Mouse (Mus musculus) MEL (cell line): ENCODE data around the gene Egfr. TPM values are rescaled to one million over a fixed set of nuclear protein-coding genes. Genes with fewer than 3 reads are reported as not detected.

ENCODE experiments used
- DNase-seq: peaks from one replicate; pipeline ENCODE4 v3.0.0; 2011; ENCODE audit warnings: low read depth, low spot score
- H3K27ac ChIP-seq: 2 replicates; pipeline ENCODE4 v1.5.1; 2012; ENCODE audit warnings: low read depth, mild to moderate bottlenecking, control low read depth, low read length, moderate library complexity; ENCODE audit not compliant: control insufficient read depth
- H3K27me3 ChIP-seq, 2 experiments: fragments of 150-350 bp in 1 of 2; sonication (generic) in 1 of 2; 2 replicates each; pipeline ENCODE4 v1.6.1; 2012; ENCODE audit warnings: low read length in 2 of 2, mild to moderate bottlenecking in 2 of 2, improper control_type of control experiment in 1 of 2, moderate library complexity in 1 of 2; ENCODE audit not compliant: insufficient read depth in 2 of 2, control insufficient read depth in 1 of 2
- H3K36me3 ChIP-seq, 2 experiments: 2 replicates each; pipeline ENCODE4 v1.6.1; 2012 to 2014; ENCODE audit warnings: low read length in 2 of 2, improper control_type of control experiment in 1 of 2, inconsistent platforms in 1 of 2, mild to moderate bottlenecking in 1 of 2; ENCODE audit not compliant: insufficient read depth in 2 of 2, control insufficient read depth in 1 of 2
- H3K4me1 ChIP-seq, 2 experiments: fragments of 150-350 bp in 1 of 2; sonication (generic) in 1 of 2; 2 replicates each; pipeline ENCODE4 v1.6.1; 2012; ENCODE audit warnings: low read length in 2 of 2, improper control_type of control experiment in 1 of 2, mild to moderate bottlenecking in 1 of 2; ENCODE audit not compliant: insufficient read depth in 2 of 2, control insufficient read depth in 1 of 2
- H3K4me3 ChIP-seq, 2 experiments: fragments of 150-350 bp in 1 of 2; sonication (generic) in 1 of 2; 2 replicates each; pipeline ENCODE4 v1.5.1; 2012; ENCODE audit warnings: low read depth in 2 of 2, low read length in 2 of 2, mild to moderate bottlenecking in 2 of 2, moderate library complexity in 2 of 2, control low read depth in 1 of 2, improper control_type of control experiment in 1 of 2; ENCODE audit not compliant: control insufficient read depth in 1 of 2, insufficient read depth in 1 of 2
- H3K79me2 ChIP-seq: 2 replicates; pipeline ENCODE4 v1.6.1; 2012; ENCODE audit warnings: mild to moderate bottlenecking, low read length, moderate library complexity; ENCODE audit not compliant: control insufficient read depth, poor library complexity, insufficient read depth
- H3K9ac ChIP-seq: 2 replicates; pipeline ENCODE4 v1.6.1; 2012; ENCODE audit warnings: low read depth, mild to moderate bottlenecking, control low read depth, low read length, moderate library complexity; ENCODE audit not compliant: control insufficient read depth, poor library complexity, severe bottlenecking
- H3K9me3 ChIP-seq: fragments of 150-350 bp; sonication (generic); replicated peaks from 2 replicates; pipeline ENCODE4 v1.6.1; 2012; ENCODE audit warnings: mild to moderate bottlenecking, low read length, improper control_type of control experiment, moderate library complexity; ENCODE audit not compliant: insufficient read depth
- CHD1 ChIP-seq: IDR thresholded peaks from 2 replicates; pipeline ENCODE4 v1.6.1; 2012; ENCODE audit warnings: low read depth, mild to moderate bottlenecking, inconsistent platforms, low read length, improper control_type of control experiment
- CTCF ChIP-seq, 3 experiments: IDR thresholded peaks in 2 of 3; conservative IDR thresholded peaks in 1 of 3; 2 replicates each; pipeline ENCODE4 v1.5.1; 2011 to 2012; ENCODE audit warnings: low read length in 3 of 3, low read depth in 2 of 3, mild to moderate bottlenecking in 2 of 3, improper control_type of control experiment in 1 of 3, inconsistent platforms in 1 of 3, mixed read lengths in 1 of 3, moderate library complexity in 1 of 3; ENCODE audit not compliant: control insufficient read depth in 1 of 3, insufficient read depth in 1 of 3, poor library complexity in 1 of 3, severe bottlenecking in 1 of 3
- ETS1 ChIP-seq: IDR thresholded peaks from 2 replicates; pipeline ENCODE4 v1.6.1; 2012; ENCODE audit warnings: low read depth, mild to moderate bottlenecking, inconsistent platforms, low read length, improper control_type of control experiment, moderate library complexity
- GABPA ChIP-seq: IDR thresholded peaks from 2 replicates; pipeline ENCODE4 v1.6.1; 2012; ENCODE audit warnings: low read depth, mild to moderate bottlenecking, inconsistent platforms, low read length, improper control_type of control experiment, moderate library complexity
- HCFC1 ChIP-seq: IDR thresholded peaks from 2 replicates; pipeline ENCODE4 v1.6.1; 2012; ENCODE audit warnings: low read depth, mild to moderate bottlenecking, inconsistent platforms, low read length, improper control_type of control experiment, moderate library complexity
- JUND ChIP-seq: IDR thresholded peaks from 2 replicates; pipeline ENCODE4 v1.6.1; 2011; ENCODE audit warnings: low read depth, mild to moderate bottlenecking, improper control_type of control experiment, low read length
- KAT2A ChIP-seq: conservative IDR thresholded peaks from 2 replicates; pipeline ENCODE4 v1.6.1; 2012; ENCODE audit warnings: low read depth, low read length, improper control_type of control experiment, inconsistent platforms
- MAFK ChIP-seq: IDR thresholded peaks from 2 replicates; pipeline ENCODE4 v1.6.1; 2011; ENCODE audit warnings: low read depth, mild to moderate bottlenecking, low read length, improper control_type of control experiment, borderline replicate concordance
- MAX ChIP-seq: IDR thresholded peaks from 2 replicates; pipeline ENCODE4 v1.6.1; 2011; ENCODE audit warnings: low read length, improper control_type of control experiment
- MAZ ChIP-seq: IDR thresholded peaks from 2 replicates; pipeline ENCODE4 v1.6.1; 2012; ENCODE audit warnings: low read depth, mild to moderate bottlenecking, inconsistent platforms, low read length, improper control_type of control experiment
- NELFE ChIP-seq: IDR thresholded peaks from 2 replicates; pipeline ENCODE4 v1.6.1; 2011; ENCODE audit warnings: low read depth, low read length, improper control_type of control experiment
- POLR2AphosphoS2 ChIP-seq: IDR thresholded peaks from 2 replicates; pipeline ENCODE4 v1.6.1; 2011; ENCODE audit warnings: low read length, improper control_type of control experiment
- RCOR1 ChIP-seq: IDR thresholded peaks from 2 replicates; pipeline ENCODE4 v1.6.1; 2012; ENCODE audit warnings: low read depth, mild to moderate bottlenecking, inconsistent platforms, low read length, improper control_type of control experiment
- SIN3A ChIP-seq: IDR thresholded peaks from 2 replicates; pipeline ENCODE4 v1.6.1; 2012; ENCODE audit warnings: low read length, improper control_type of control experiment, inconsistent platforms
- SMC3 ChIP-seq: IDR thresholded peaks from 2 replicates; pipeline ENCODE4 v1.6.1; 2011; ENCODE audit warnings: low read depth, low read length, improper control_type of control experiment
- TAL1 ChIP-seq: IDR thresholded peaks from 2 replicates; pipeline ENCODE4 v1.6.1; 2012; ENCODE audit warnings: mild to moderate bottlenecking, inconsistent platforms, low read length, moderate library complexity, mixed read lengths
- TCF12 ChIP-seq: IDR thresholded peaks from 2 replicates; pipeline ENCODE4 v1.6.1; 2014; ENCODE audit warnings: low read depth, mild to moderate bottlenecking, inconsistent platforms, low read length, improper control_type of control experiment, moderate library complexity
- USF1 ChIP-seq: IDR thresholded peaks from 2 replicates; pipeline ENCODE4 v1.6.1; 2014; ENCODE audit warnings: low read depth, mild to moderate bottlenecking, inconsistent platforms, low read length, improper control_type of control experiment, moderate library complexity
- ZC3H11A ChIP-seq: IDR thresholded peaks from 2 replicates; pipeline ENCODE4 v1.6.1; 2012; ENCODE audit warnings: low read depth, mild to moderate bottlenecking, inconsistent platforms, low read length, improper control_type of control experiment
- ZMIZ1 ChIP-seq: IDR thresholded peaks from 2 replicates; pipeline ENCODE4 v1.6.1; 2012; ENCODE audit warnings: low read depth, mild to moderate bottlenecking, inconsistent platforms, low read length, improper control_type of control experiment, moderate library complexity
- polyA plus RNA-seq, 2 experiments: library from polyadenylated mRNA; stranded (reverse) in 1 of 2; unstranded in 1 of 2; fragments of >175 nt in 1 of 2; fragments of >200 nt in 1 of 2; gene quantifications; 2 replicates each; pipeline versions ENCODE4 v1.2.1 to v1.2.4; 2012; ENCODE audit warnings: low replicate concordance in 2 of 2, low read depth in 1 of 2; ENCODE audit not compliant: insufficient read length in 2 of 2, insufficient read depth in 1 of 2, missing spikeins in 1 of 2
- total RNA-seq: library from RNA; depleted of rRNA; stranded (reverse); fragments of 300-350 nt; gene quantifications from 2 replicates; pipeline ENCODE4 v1.2.3, GENCODE M21; 2012

The Egfr gene
- total and polyA plus RNA-seq, 3 experiments, result not detected

DNA sequence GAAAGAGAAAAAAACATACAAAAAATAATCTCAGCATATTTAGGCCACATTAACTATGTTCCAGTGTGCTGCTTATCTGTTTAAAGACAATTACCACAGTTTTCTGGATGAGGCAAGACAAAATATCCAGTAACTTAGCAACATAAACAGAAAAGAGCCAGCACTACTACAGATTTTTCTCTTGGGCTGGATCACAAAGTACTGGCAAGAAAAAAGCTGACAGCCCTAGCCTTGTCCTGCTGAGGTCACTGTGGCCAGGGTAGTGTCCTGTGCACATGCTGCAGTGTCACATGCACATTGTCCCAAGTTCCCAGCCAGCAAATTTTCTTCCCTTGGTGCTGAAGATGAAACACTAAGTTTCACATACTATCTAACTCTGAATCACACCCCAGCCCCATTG lies 43.0 kb downstream of the Egfr start:
- H3K9ac ChIP-seq, result no peak overlapping the region
- TF ChIP-seq JUND (no peak), USF1 (no peak), TCF12 (no peak), TAL1 (no peak), ZC3H11A (no peak), MAX (no peak), ETS1 (no peak), RCOR1 (no peak), MAFK (no peak), ZMIZ1 (no peak), MAZ (no peak), CHD1 (no peak), POLR2AphosphoS2 (no peak), KAT2A (no peak), GABPA (no peak), CTCF (IDR thresholded peaks at IDR 0.05 in 2 of 3, conservative IDR thresholded peaks at IDR 0.05 in 1 of 3; ENCODE audit: control insufficient read depth in 1 of 3, insufficient read depth in 1 of 3, low read depth in 2 of 3, low read length in 3 of 3, poor library complexity in 1 of 3, severe bottlenecking in 1 of 3) (no peak)
- H3K9me3 ChIP-seq, result no peaks in the 10 kb centered on the region
- H3K27ac ChIP-seq, result no peak overlapping the region
- H3K36me3 ChIP-seq, result no peaks in the 10 kb centered on the region
- DNase-seq, result no peak
- H3K27me3 ChIP-seq, result peaks cover 2 to 3% of the 10 kb centered on the region in 2 experiments; a peak in 1 of 4 replicates
- no peak overlapping the region for H3K4me3 ChIP-seq
- H3K79me2 ChIP-seq, result no peaks in the 10 kb centered on the region
- H3K4me1 ChIP-seq, result no peaks in the 10 kb centered on the region

DNA sequence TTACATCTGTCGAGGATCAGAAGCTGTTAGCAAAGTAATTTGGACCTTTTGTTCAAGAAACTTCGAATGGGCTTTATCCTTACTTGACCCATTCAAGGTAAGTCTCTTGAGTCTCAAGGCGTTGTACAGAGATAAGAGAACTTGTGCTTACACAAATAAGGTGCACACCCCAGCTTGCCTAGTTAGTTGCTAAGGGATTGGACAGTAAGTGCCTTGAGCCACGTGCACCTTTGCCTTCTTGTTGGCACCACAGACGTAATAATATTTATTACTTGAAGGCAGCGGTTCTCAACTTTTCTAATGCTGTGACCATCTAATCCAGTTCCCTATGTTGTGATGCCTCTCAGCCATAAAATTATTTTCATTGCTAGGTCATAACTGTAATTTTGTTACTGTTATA lies 43.5 kb downstream of the Egfr start:
- no peaks in the 10 kb centered on the region for H3K79me2 ChIP-seq
- no peak overlapping the region for H3K27ac ChIP-seq
- TF ChIP-seq MAX, result no peak
- no peak for TF ChIP-seq TAL1
- no peak for TF ChIP-seq SMC3
- TF ChIP-seq HCFC1, result no peak
- TF ChIP-seq SIN3A, result no peak
- no peak for TF ChIP-seq NELFE
- TF ChIP-seq ZC3H11A, result no peak
- no peak for TF ChIP-seq CHD1
- no peak for TF ChIP-seq MAZ
- no peak overlapping the region for H3K4me3 ChIP-seq
- H3K36me3 ChIP-seq, result no peaks in the 10 kb centered on the region
- H3K27me3 ChIP-seq, result 0 out of 4 replicates have a peak, but pooled peaks cover 2 to 3% of the 10 kb centered on the region in 2 experiments
- H3K4me1 ChIP-seq, result no peaks in the 10 kb centered on the region
- H3K9me3 ChIP-seq, result no peaks in the 10 kb centered on the region
- no peak for DNase-seq
- no peak overlapping the region for H3K9ac ChIP-seq
